Mouse (Mus musculus) retina, embryonic 14.5 days (tissue): ENCODE results near the gene Tiprl.

Source experiments
- DNase-seq: peaks from one replicate; pipeline ENCODE4 v3.0.0-alpha.2; 2015; ENCODE audit warnings: low spot score

Gene Tiprl

GRCm38 (mm10) chr1:165174059-165174616, 62.7 kb downstream of the Tiprl start:
- no peak for DNase-seq

- DNase-seq = no peak
Observed at GRCm38 (mm10) chr1:165171277-165171676, 65.5 kb downstream of the Tiprl start.

- DNase-seq = no peak
Observed at GRCm38 (mm10) chr1:165170157-165170556, 66.6 kb downstream of the Tiprl start.

- no peak for DNase-seq
Observed at GRCm38 (mm10) chr1:165169462-165169861, 67.3 kb downstream of the Tiprl start.

- DNase-seq = no peak
Observed at GRCm38 (mm10) chr1:165164920-165165319, 71.9 kb downstream of the Tiprl start.
